Mouse (Mus musculus): ENCODE data around the gene Zscan10.

Zscan10 gene

GRCm38 (mm10) chr17:23653324-23653723 lies 52.7 kb downstream of the Zscan10 start:
- DNase-seq (ENCODE audit: low read depth), result no peak

GRCm38 (mm10) chr17:23654001-23654400 lies 53.3 kb downstream of the Zscan10 start:
- no peak for DNase-seq (ENCODE audit: low read depth)

GRCm38 (mm10) chr17:23654410-23654809 lies 53.8 kb downstream of the Zscan10 start:
- no peak for DNase-seq (ENCODE audit: low read depth)

GRCm38 (mm10) chr17:23658450-23658849 lies 57.8 kb downstream of the Zscan10 start:
- no peak for DNase-seq (ENCODE audit: low read depth)

- DNase-seq (ENCODE audit: low read depth), result peak; percentile 73
These were observed 59.6 kb downstream of the Zscan10 start, which contains the start of gene Bicdl2 for GRCm38 (mm10) chr17:23660117-23660875. TSS of gene Bicdl2 (plus strand) at chr17:23660506.

Data from induced T-regulatory cell, adult 2 months (primary cell).